Comparison of ENCODE assay signal across 8 mouse cellular contexts in genomic region chr8:3517117-3517495, GRCm38 (mm10). TPM values are rescaled to one million over a fixed set of nuclear protein-coding genes. Genes with fewer than 3 reads are reported as not detected.
A peak's percentile ranks its signal among the peaks of the same experiment; 100 is the strongest.
DNase-seq lines count a peak whose midpoint lies in the region; ATAC-seq and TF ChIP-seq lines count a peak whose summit lies in the region.

No protein-coding gene starts in this region.

- peak overlapping the region; percentile 67 for H3K9ac ChIP-seq in kidney, postnatal 0 days (ENCODE audit: low read depth, low read length)

- TF ChIP-seq CTCF in spleen, adult 2 months (IDR thresholded peaks at IDR 0.05; ENCODE audit: extremely low read depth, insufficient read depth, insufficient read length, insufficient replicate concordance) = no peak
- TF ChIP-seq CTCF in kidney, postnatal 0 days (IDR thresholded peaks at IDR 0.05; ENCODE audit: low read depth) = no peak

- 6% methylated on average over 16 of the region's 16 CpGs for WGBS in spleen, adult 2 months
- 7% methylated on average over 16 of the region's 16 CpGs for WGBS in kidney, postnatal 0 days
- 13% methylated on average over 16 of the region's 16 CpGs for WGBS in macrophage (ENCODE audit: missing documents)

- H3K4me1 ChIP-seq in spleen, adult 2 months (ENCODE audit: control insufficient read depth, insufficient read depth, insufficient read length) = no peaks in the 10 kb centered on the region; the same call in 1 of the 2 replicates
- 0 out of 2 replicates have a peak, but pooled peaks cover 5% of the 10 kb centered on the region for H3K4me1 ChIP-seq in kidney, postnatal 0 days (replicated peaks; ENCODE audit: insufficient read depth, low read length)

- no peaks in the 10 kb centered on the region for H3K79me2 ChIP-seq in macrophage (ENCODE audit: inconsistent target)

- ATAC-seq in granulocyte monocyte progenitor cell, adult 5-6 weeks (replicated peaks; ENCODE audit: poor library complexity, severe bottlenecking) = peak; percentile 8
- ATAC-seq in kidney, postnatal 0 days (replicated peaks; ENCODE audit: low FRiP score, low read depth) = no peak; the same call in 1 of the 2 replicates

- H3K27ac ChIP-seq in spleen, adult 2 months (ENCODE audit: insufficient read depth, low read length) = no peak overlapping the region; the same call in 1 of the 2 replicates
- H3K27ac ChIP-seq in kidney, postnatal 0 days = peak overlapping the region; percentile 19
- peak overlapping the region; percentile 42 for H3K27ac ChIP-seq in macrophage

- peaks cover 1% of the 10 kb centered on the region; the same call in 1 of the 2 replicates for H3K36me3 ChIP-seq in spleen, adult 2 months (ENCODE audit: control insufficient read depth, insufficient read depth, low read length)
- peaks cover 13% of the 10 kb centered on the region for H3K36me3 ChIP-seq in kidney, postnatal 0 days (ENCODE audit: insufficient read depth, low read length)
- peaks cover 33% of the 10 kb centered on the region for H3K36me3 ChIP-seq in macrophage (ENCODE audit: inconsistent target)

- TF ChIP-seq POLR2A in spleen, adult 2 months (IDR thresholded peaks at IDR 0.05; ENCODE audit: low read depth, low read length) = no peak

- DNase-seq in spleen, adult 2 months (ENCODE audit: low read depth in 1 of 2, low spot score in 2 of 2) = no peak
- DNase-seq in spleen, adult 18-20 months = no peak
- peak; percentile 65 for DNase-seq in kidney, postnatal 0 days (ENCODE audit: low spot score)
- DNase-seq in urinary bladder, adult 18-20 months (ENCODE audit: low spot score in 2 of 2) = no peak
- DNase-seq in frontal cortex, postnatal 36 days (ENCODE audit: low spot score in 2 of 2) = no peak
- DNase-seq in frontal cortex, postnatal 25 days (ENCODE audit: low spot score in 2 of 2) = no peak

- H3K4me3 ChIP-seq in spleen, adult 2 months (ENCODE audit: extremely low read depth, insufficient read depth, insufficient read length) = peak overlapping the region; percentile 66
- H3K4me3 ChIP-seq in kidney, postnatal 0 days (replicated peaks; ENCODE audit: low read depth, low read length) = peak overlapping the region; percentile 71
- peak overlapping the region; percentile 89 for H3K4me3 ChIP-seq in macrophage (ENCODE audit: inconsistent target)

- no peaks in the 10 kb centered on the region for H3K9me3 ChIP-seq in kidney, postnatal 0 days (replicated peaks; ENCODE audit: low read length)

- peak overlapping the region; percentile 93 for H3K4me2 ChIP-seq in kidney, postnatal 0 days (ENCODE audit: low read length)

- no peaks in the 10 kb centered on the region for H3K27me3 ChIP-seq in spleen, adult 2 months (ENCODE audit: control insufficient read depth, insufficient read depth, low read length)
- H3K27me3 ChIP-seq in kidney, postnatal 0 days (ENCODE audit: insufficient read depth, low read length) = no peaks in the 10 kb centered on the region

RNA-seq across cellular contexts. Expression of gene Pnpla6, which starts 1.9 kb away (rescaled TPM):
- polyA plus RNA-seq in spleen, adult 2 months (2012; rRNA removed) = 56.0 and 60.4 TPM in 2 replicates
- 39.0 and 39.4 TPM in 2 replicates for total RNA-seq in granulocyte monocyte progenitor cell, adult 5-6 weeks (2014; fragmentation: Nextera tagmentation)
- total RNA-seq in granulocyte monocyte progenitor cell, adult 5-6 weeks (2017) = 11.8 and 16.8 TPM in 2 replicates
- 24.3 and 26.4 TPM in 2 replicates for polyA plus RNA-seq in kidney, postnatal 0 days (2015; fragmentation: Nextera tagmentation; extraction: Ambion mirVana)
- total RNA-seq in macrophage (2018; cell fraction: chromatin; rRNA removed) = 100 to 1,000 TPM in 17 of 26 experiments, 10 to 100 TPM in 9; 36.2 to 187 (median 120) TPM
- total RNA-seq in macrophage (2018; cell fraction: cytosol; rRNA removed) = 10 to 100 TPM in 19 of 26 experiments, 1 to 10 TPM in 7; 7.1 to 20.0 (median 11.5) TPM
- total RNA-seq in macrophage (2018; cell fraction: nucleus; rRNA removed) = 10 to 100 TPM; 20.4 to 94.1 (median 54.3) TPM
- 10.2 to 19.0 TPM (median 11.7 TPM) in 3 replicates for polyA plus RNA-seq in macrophage (2018)

RNA-seq across cellular contexts. Expression of gene Mcoln1, which starts 16.8 kb away (rescaled TPM):
- 188 and 219 TPM in 2 replicates for polyA plus RNA-seq in spleen, adult 2 months (2012; rRNA removed)
- total RNA-seq in granulocyte monocyte progenitor cell, adult 5-6 weeks (2014; fragmentation: Nextera tagmentation) = 26.7 and 55.5 TPM in 2 replicates
- total RNA-seq in granulocyte monocyte progenitor cell, adult 5-6 weeks (2017) = 21.8 and 41.5 TPM in 2 replicates
- 46.9 and 54.6 TPM in 2 replicates for polyA plus RNA-seq in kidney, postnatal 0 days (2015; fragmentation: Nextera tagmentation; extraction: Ambion mirVana)
- total RNA-seq in macrophage (2018; cell fraction: chromatin; rRNA removed) = 100 to 1,000 TPM in 25 of 26 experiments, 10 to 100 TPM in 1; 92.0 to 456 (median 213) TPM
- total RNA-seq in macrophage (2018; cell fraction: cytosol; rRNA removed) = 10 to 100 TPM; 46.9 to 82.0 (median 62.0) TPM
- 100 to 1,000 TPM in 25 of 26 experiments, 10 to 100 TPM in 1; 85.7 to 533 (median 182) TPM for total RNA-seq in macrophage (2018; cell fraction: nucleus; rRNA removed)
- polyA plus RNA-seq in macrophage (2018) = 50.2 to 92.5 TPM (median 73.4 TPM) in 3 replicates

RNA-seq across cellular contexts. Expression of gene Zfp358, which starts 24.2 kb away (rescaled TPM):
- 22.9 and 32.5 TPM in 2 replicates for polyA plus RNA-seq in spleen, adult 2 months (2012; rRNA removed)
- 11.8 and 17.0 TPM in 2 replicates for total RNA-seq in granulocyte monocyte progenitor cell, adult 5-6 weeks (2014; fragmentation: Nextera tagmentation)
- 3.3 and 5.0 TPM in 2 replicates for total RNA-seq in granulocyte monocyte progenitor cell, adult 5-6 weeks (2017)
- 42.1 and 45.0 TPM in 2 replicates for polyA plus RNA-seq in kidney, postnatal 0 days (2015; fragmentation: Nextera tagmentation; extraction: Ambion mirVana)
- 1 to 10 TPM in 22 of 26 experiments, under 1 TPM in 4; 0.62 to 9.7 (median 3.1) TPM for total RNA-seq in macrophage (2018; cell fraction: chromatin; rRNA removed)
- 10 to 100 TPM in 10 of 26 experiments, 1 to 10 TPM in 16; 6.0 to 17.2 (median 9.6) TPM for total RNA-seq in macrophage (2018; cell fraction: cytosol; rRNA removed)
- 10 to 100 TPM in 2 of 26 experiments, 1 to 10 TPM in 24; 1.7 to 15.2 (median 4.7) TPM for total RNA-seq in macrophage (2018; cell fraction: nucleus; rRNA removed)
- 7.9 to 23.2 TPM (median 13.3 TPM) in 3 replicates for polyA plus RNA-seq in macrophage (2018)

RNA-seq across cellular contexts. Expression of gene Tex45, which starts 46.4 kb away (rescaled TPM):
- 0.05 TPM in 1 of 2 replicates, not detected in the other for polyA plus RNA-seq in spleen, adult 2 months (2012; rRNA removed)
- not detected in 2 replicates for total RNA-seq in granulocyte monocyte progenitor cell, adult 5-6 weeks (2014; fragmentation: Nextera tagmentation)
- not detected in 2 replicates for total RNA-seq in granulocyte monocyte progenitor cell, adult 5-6 weeks (2017)
- 0.16 TPM in 1 of 2 replicates, not detected in the other for polyA plus RNA-seq in kidney, postnatal 0 days (2015; fragmentation: Nextera tagmentation; extraction: Ambion mirVana)
- not detected for total RNA-seq in macrophage (2018; cell fraction: chromatin; rRNA removed)
- total RNA-seq in macrophage (2018; cell fraction: cytosol; rRNA removed) = not detected
- not detected for total RNA-seq in macrophage (2018; cell fraction: nucleus; rRNA removed)
- polyA plus RNA-seq in macrophage (2018) = not detected in 3 replicates

RNA-seq across cellular contexts. Expression of gene Pex11g, which starts 49.6 kb away (rescaled TPM):
- polyA plus RNA-seq in spleen, adult 2 months (2012; rRNA removed) = 2.6 and 2.7 TPM in 2 replicates
- 2.3 and 2.8 TPM in 2 replicates for total RNA-seq in granulocyte monocyte progenitor cell, adult 5-6 weeks (2014; fragmentation: Nextera tagmentation)
- total RNA-seq in granulocyte monocyte progenitor cell, adult 5-6 weeks (2017) = 1.6 and 3.4 TPM in 2 replicates
- polyA plus RNA-seq in kidney, postnatal 0 days (2015; fragmentation: Nextera tagmentation; extraction: Ambion mirVana) = 8.1 and 8.8 TPM in 2 replicates
- total RNA-seq in macrophage (2018; cell fraction: chromatin; rRNA removed) = 1 to 10 TPM in 13 of 26 experiments, under 1 TPM in 10, not detected in 3; 0.43 to 3.8 (median 1.7) TPM
- total RNA-seq in macrophage (2018; cell fraction: cytosol; rRNA removed) = 1 to 10 TPM in 4 of 26 experiments, under 1 TPM in 22; 0.36 to 1.2 (median 0.68) TPM
- total RNA-seq in macrophage (2018; cell fraction: nucleus; rRNA removed) = 1 to 10 TPM in 15 of 26 experiments, under 1 TPM in 11; 0.29 to 5.2 (median 1.4) TPM
- polyA plus RNA-seq in macrophage (2018) = 1.0 to 2.3 TPM (median 1.1 TPM) in 3 replicates
